Mouse (Mus musculus) cerebellum, adult 9-11 months (tissue): ENCODE measurements at regions not wholly inside any gene's neighbourhood (a gene's known extent, or its start where the extent isn't known, plus 50 kb on each side); places are given as distances from the start of the nearest gene placed in this dataset.
A peak's percentile ranks its signal among the peaks of the same experiment; 100 is the strongest.

ENCODE experiments used
- DNase-seq: peaks from one replicate; pipeline ENCODE4 v3.0.0; 2022

DNA sequence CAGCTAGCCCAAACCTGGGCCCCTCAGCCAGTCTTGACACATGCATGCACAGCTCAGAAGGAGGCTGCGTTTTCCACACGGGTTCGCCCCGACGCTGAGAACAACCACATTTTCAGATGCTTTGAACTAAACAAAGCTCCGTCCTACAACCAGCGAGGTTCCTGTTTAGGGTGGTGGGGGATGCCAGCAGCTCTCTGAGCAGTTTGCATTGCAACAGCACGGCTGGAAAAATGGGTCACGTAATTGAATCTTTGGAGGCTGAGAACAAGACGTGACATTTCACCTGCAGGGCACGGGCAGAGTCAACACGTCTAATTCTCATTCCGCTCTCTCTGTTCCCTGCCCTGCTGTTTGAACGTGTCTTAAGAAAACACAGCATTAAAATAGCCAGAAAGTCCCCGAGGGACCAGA is 119.2 kb downstream of the Syk start:
- DNase-seq, result no peak

DNA sequence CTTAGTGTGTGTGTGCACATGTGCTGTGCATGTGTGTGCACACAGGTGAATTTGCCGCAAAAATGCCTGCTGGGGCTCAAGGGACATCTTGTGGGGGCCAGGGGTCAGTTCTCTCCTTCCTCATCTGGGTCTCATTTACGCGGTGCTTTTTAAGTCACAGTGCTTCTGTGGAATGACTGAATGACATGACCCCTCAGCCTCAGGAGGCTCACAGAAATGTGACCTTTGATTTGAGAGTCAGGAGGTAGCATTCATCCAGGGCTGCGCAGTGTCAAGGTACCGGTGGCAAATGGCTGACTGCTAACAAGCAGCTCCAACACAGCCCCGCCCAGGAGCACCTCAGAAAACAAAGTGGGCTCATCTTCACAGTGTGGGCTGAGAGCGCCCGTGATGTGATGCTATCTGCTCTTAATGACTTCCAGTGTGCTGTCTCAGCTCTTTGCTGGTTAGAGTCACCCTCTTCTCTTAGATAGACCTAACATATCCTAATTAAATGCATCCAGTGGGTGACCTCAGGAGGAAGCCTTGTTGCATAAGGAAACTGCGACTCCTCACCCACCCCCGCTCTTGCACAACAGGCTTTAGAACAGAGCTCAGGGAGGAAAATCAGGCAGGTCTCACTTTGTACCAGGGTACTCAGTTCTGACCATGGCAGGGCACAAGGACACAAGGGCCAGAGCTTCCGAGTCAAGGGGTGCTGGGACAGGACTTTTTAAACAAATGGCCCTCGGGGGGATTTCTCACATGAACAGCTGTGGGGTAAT is 120.6 kb downstream of the Syk start:
- DNase-seq, result no peak

DNA sequence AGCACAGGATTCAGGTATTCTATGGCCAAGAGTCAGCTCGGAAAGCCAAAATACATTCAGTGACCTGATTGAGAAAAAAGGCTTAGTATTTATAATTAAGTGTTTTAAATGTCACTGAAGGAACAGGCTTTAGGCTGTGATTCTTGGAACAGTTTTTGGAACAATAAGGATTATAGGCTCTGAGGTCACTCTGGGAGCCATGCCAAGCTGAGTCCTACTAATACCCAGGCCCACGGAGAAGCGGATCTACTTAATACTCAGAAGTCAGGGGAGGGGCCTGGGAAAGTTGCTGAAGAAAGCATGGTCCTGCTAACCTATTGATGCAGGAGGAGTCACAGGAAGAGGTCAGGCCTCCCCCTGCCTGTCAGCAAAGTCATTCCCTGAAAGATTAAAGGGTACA is 121.7 kb downstream of the Syk start:
- no peak for DNase-seq

DNA sequence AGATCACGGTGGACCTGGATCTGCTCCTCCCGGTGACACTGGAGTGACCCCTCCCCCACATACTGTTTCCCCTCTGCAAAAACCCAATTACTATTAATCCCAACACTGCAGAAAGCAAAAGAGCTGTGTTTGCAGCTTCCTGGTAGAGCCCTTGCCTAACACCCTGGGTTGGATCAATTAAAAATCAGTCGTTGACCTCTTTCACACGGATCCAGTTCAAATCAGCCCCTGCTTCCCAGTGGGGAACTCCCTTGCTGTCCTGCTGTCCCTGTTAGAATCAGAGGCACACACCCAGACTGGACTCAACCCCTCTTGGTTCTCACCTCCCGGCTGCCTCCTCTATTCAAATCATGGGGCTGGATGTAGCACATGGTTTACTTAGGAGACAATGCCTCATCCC is 126.6 kb downstream of the Syk start:
- no peak for DNase-seq

DNA sequence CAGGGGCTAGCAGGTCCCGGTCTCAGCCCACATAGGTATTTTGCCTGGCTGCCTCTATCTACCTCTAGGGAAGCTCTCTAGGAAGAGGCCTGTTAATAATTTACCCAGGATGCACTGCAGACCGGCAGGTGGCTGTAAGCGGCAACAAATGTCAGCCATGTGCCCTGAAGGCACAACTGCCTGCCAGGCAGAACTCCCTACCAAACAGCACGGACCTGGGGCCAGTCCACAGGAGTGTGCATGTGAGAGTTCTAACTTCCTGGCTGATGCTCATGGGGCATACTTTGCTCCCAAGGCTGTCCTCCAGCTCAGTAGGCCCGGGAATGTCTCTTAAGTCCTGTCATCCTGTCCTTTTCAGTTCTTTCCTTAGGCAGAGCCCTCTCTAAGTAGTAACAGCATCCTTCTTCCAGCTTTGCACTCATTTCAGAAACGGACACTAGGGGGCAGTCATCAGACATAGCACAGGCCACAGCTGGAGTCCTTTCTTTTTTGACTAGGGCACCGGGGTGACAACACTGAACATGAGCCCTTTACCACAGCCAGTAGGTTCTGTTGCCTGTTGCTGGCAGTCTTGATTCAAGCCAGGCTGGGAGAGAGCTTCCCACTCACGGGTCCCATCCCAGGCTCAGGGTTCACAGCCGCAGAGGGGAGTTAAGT is 128.9 kb downstream of the Syk start:
- DNase-seq, result peak; percentile 55

DNA sequence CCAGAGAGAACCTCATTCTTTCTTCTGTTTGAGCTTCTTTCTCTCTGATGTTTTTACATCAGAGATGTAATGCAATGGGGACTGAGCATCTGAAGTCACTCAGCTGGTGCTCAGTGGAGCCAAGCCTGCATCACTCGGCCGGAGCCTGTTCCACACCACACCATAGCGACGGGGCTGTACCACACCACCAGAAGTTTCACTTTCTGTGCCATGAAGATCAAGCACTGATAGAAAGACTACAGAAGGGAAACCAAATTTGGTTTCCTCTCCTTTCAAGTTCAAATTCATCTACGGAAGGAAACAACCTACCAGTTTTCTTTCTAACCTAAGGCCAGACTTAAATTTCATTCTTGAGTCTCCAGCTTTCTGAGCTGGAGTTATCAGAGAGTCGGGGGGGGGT is 138.5 kb downstream of the Syk start:
- no peak for DNase-seq

DNA sequence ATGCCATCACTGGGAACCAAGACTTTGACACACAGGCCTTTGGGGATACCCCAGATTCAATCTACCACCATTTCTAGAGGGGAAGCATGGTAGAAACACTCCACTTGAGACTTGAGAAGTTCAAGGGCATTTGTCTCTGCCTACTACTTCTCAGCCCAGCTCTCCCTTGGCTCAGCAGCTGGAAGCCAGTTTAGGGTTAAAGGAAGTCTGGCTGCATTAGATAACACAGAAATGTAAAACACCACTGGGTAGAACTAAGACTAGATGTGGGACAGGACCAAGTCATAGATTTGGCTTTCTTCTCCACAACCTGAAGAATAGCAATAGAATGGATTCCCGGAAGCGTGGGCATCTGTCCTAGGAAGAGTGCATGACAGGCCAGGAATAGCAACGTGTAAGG is 139.7 kb downstream of the Syk start:
- DNase-seq, result no peak

DNA sequence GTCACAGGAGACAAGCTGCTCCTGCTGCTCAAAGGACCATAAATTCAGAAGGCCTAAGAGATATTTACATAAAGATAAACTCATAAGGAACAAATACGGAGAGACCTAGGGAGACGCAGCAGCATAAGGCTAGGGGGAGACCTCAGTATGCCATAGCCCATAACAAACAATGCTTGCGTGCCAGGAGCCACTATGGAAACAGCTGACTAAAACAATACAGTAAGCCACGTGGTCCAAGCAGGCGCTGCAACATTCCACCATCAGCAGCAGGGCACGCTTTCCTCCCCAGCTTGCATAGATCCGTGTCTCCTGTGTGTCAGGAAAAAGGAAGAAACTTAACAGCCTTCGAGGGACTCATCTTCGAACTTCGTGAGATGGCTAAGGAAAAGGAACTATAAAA is 143.1 kb downstream of the Syk start:
- DNase-seq, result no peak

DNA sequence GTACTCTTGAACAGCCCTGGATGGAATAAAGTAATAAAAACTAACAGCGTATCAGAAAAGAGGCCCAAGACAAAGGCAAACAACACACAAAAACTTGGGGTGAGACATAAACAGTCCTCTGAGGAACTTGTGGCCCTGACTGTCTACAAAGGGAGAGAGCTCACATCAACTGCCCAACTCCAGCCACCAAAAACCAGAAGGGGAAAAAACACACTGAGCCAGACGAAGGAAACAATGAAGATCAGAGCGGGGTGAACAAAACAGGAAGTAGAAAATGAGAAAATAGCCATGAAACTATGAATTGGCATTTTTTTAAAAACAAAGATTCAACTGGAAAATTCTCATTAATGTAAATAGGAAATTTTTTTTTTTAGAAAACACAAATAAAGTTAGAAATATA is 143.6 kb downstream of the Syk start:
- no peak for DNase-seq

DNA sequence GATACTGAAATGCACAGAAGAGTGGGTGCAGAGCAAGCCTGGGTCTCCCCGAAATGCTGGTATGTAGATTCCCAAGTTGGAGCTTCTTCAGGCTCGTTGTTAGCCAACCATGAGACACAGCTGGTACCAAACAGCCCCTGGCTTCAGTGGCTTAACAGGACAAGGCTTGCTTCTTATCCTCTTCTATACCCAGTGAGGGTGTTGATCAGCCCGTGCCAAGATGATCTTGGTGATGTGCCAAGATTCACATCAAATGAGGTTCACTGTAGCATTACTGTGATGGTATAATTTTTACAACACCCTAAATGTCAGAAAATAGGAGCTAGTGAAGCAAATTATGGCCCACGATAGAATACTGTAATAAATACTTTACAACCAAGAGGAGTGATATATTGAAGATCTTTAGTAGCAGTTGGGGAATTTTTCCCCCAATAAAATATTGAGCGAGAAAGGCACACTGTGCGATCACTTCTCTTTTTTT is 152.5 kb downstream of the Syk start:
- no peak for DNase-seq

DNA sequence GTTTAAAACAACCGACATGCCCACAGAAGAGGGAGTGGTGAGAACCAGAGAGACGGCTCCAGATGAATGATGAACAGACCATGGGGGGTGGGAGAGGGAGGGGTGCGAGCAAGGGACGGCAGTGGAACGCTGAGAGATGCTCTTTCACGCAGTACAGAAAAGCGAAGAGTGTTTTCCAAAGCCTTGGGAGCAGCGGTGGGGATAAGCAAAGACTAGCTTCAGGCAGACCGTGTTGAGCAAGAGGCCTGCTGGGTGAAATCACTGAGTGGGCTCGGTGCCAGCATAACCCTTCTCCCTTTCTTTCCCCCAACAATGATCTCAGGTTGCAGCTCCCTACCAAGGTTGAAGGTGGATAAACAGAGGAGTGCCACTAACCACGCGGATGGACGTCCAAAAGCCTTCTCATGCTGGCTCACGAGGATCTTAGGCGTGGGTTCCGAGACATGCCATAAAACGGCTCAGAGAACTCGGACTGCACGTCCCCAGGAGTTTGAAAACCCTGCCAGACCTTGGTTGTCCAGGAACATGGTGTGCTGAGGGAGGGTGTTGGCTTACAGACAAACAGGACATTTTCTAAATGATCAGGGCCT is 153.1 kb downstream of the Syk start:
- no peak for DNase-seq

DNA sequence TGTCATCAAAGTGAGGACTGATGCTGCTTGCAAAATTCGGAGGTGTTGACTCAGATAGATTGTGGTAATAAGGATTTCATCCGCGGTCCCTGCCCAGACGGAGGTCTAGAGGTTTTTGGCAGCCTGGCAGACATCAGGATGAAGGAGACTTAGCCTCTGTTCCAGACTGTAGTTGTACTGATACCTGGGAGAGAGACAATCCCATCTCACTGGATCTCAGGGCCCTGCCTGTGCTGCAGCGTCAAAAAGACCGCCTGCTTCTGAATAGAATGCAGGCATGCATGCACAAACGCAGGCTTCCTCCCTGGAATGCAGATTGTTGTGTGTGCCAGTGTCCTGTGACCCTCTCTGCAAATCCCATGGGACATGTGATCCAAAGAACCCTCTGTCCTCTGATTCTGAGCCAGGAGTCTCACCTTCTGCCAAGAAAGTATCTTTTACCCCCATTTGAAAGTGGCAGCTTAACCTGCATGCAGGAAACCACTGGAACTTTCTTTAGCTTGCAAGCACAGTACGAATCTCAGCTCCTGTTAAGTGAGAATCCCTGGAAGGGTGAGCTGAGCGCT is 155.2 kb downstream of the Syk start:
- no peak for DNase-seq

DNA sequence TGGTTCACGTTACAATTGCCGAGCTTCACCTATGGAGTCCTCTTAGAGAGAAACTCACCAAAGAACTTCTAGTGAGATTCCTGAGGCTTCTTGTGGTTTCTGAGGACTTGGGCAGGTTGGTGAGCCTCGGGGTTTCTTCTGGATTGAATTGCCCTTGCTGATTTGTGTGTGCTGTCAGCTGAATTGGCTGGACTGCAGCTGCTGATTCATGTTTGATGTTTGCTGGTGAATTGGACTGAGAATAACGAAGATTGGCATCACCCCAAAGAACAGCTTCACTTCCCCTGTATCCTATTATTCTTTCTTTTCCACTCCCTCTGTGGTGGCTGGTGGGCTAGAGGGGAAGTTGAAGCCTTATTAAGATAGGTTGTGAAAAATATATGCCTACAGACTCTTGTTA is 158.4 kb downstream of the Syk start:
- DNase-seq, result no peak

DNA sequence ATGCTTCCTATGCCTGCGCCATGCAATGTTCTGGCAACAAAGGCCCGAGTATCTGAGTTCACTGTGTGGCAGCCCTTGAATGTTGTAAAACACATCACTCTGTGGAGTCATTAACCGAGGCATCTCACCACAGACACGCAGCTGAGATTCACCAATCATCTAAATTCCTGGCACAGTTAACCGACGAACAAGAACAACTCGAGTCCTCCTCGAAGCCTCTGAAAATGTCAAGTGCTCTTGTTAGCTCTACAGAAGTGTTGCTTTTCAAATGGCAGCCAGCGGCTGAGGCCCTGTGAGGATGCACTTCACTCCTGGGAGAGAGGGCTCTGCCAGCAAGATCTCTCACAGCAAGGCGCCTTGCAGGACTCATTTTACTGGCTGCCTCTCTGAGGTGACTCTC is 173.0 kb downstream of the Syk start:
- DNase-seq, result no peak

DNA sequence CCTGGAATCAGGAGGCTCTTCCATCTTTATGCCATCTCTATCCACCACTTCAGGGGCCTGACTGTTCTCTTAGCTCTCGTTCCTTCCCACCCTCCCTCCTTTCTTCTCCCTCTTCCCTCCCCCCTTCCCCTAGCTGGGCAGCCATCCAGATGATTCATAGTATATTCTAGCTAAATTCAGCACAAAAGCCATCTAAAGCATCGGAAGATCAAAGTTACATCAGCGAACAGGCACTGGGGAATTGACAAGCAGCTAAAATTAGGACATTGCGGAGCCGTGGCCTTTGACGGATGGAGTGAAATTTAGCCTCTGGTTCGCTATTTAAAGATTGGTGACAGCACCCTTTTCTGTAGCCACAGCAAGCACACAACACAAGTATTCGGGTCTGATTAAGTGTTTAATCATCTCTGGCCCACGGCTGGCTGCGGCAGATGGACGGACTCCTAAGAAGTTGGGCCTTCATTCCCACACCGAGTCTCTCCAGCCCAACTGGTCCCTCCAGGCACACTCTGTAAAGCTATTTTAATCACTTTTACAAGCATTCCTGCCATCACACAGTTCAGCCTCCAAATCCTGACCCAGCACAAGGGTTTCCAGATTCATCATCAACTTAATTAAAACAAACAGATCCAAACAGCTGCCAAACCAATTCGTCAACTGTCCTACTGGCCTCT is 163.8 kb downstream of the Auh start:
- no peak for DNase-seq

DNA sequence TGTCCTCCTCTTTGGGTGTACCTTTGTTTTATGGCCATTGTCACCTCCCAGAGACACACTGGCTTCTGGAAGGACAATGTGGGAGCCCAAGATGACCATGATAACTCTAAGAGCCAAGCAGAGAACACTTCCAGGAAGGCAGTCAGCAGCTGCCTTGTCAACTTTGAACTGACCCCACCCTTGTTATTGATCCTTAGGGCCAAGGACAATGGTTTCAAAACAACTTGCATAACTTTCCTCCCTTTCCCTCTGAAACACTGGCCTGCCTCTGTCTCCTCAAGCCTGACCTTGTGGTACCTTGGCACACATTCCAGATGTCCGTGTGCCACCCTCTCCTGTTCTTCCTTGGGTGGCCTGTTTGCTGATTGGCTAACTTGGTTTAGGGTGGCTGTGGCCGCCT is 163.2 kb downstream of the Auh start:
- no peak for DNase-seq

DNA sequence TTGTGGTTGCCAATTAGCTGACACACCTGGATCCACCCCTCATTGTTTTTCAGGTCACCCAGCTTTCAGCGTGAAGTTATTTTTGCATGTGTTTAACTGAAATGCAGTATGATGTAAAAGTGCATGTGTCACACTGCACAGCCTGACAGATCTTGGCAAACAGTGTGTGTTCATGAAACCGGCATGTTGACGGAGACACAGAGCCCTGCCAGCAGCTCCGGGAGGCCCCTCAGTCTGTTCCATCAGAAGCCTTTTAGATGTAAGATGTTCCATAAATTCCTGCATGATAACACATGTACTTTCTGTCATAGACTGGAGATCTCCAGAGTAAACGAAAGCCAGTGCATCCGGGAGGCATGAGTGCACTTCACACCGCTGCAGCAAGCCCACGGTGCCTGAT is 159.5 kb downstream of the Auh start:
- no peak for DNase-seq

DNA sequence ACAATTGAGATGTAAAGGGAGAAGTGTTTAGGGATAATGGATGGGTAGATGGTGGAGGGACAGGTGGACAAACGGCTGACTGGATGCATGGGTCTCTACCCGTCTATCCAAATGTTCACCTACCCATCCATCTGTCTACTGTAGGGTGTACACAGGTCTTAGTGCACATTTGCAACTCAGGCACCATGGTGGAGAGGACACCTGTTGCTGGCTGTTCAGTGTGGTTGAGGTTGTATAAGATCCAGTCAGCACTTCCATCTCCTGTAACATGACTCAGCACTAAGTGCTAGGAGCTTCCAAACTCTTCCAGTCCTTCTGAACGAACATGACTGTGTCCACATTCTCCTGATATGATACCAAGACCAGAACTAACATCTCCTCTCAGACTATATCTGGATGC is 158.0 kb downstream of the Auh start:
- no peak for DNase-seq

DNA sequence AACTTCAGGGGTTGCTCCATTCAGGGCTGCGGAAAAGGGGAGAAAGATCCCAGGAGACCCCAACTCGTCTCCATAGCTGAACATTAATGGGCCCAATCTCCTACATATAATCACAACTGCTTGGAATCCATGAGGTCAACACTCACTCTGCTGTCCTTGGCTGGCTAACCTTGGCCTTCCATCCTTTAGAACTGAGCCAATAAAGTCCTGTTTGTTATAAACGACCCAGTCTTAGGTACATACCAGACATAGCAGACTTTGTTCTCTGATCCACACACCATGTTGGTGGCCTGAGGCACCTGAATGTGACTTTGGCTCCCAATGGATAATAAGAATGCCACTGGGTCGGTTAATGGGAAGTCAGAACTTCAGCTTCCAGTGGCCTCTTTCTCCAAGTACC is 157.4 kb downstream of the Auh start:
- DNase-seq, result no peak

DNA sequence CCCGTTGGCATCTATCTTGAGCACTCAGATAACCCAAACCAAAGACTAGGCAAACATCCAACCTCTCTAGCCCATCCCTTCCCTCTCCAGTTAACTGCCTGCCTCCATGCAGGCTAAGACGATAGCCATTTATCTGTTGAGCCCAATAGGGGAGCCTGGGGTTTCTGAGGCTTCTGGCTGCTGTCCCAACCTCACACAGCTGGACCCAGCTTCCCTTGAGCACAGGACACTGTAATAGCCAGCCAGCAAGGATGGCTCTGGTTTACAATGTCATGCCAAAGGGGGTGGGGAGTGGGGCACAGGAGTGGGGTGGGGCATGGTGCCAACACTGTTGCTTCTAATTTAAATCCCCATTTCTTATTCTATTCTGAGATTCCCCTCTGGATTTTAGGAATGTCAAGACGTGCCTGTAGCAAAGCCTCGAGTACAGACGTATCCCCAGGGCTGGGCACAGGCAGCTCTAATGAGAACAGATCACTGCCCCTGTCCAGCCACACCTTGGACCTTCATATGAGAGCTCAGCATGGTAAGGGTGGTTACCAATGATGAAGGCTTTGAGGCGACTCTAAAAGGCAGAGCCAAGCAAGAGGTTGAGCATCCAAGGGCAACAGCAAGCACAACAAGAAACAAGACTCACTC is 152.0 kb downstream of the Auh start:
- no peak for DNase-seq

DNA sequence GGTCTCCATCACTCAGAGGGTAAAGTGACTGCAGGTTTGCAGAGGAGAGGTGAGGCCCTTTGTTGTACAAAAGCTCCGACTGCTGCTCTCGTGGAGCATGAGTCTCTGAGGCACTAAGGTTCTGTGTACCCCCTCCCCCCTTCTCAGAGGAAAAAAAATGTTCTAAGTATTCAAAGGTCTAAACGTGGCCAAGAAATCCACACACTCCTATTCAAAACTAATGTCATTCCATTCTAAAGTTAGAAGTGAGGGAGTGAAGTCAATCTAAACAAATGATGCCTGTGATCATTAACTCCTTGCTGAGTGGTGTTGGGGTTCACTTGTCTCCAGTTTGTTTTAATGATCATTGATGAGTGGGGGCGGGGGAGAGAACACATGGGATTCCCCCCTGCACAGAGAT is 150.6 kb downstream of the Auh start:
- no peak for DNase-seq
